Mouse (Mus musculus): ENCODE measurements around the gene Rnpepl1. TPM values are rescaled to one million over a fixed set of nuclear protein-coding genes. Genes with fewer than 3 reads are reported as not detected.

Rnpepl1 gene
- polyA plus RNA-seq, 1 experiment = 62.1 TPM

- H3K4me3 ChIP-seq (replicated peaks; ENCODE audit: control insufficient read depth, low read depth, low read length) = no peak overlapping the region
- 31% methylated on average over 2 of the region's 2 CpGs for WGBS
- H3K4me1 ChIP-seq (ENCODE audit: control insufficient read depth, insufficient read depth, low read length) = peaks cover 3% of the 10 kb centered on the region; the same call in 1 of the 2 replicates
- TF ChIP-seq CTCF (IDR thresholded peaks at IDR 0.05; ENCODE audit: control insufficient read depth, insufficient read depth, low read length) = no peak
- TF ChIP-seq POLR2A (IDR thresholded peaks at IDR 0.05; ENCODE audit: borderline replicate concordance, control insufficient read depth, low read depth, low read length) = no peak
- no peak overlapping the region for H3K27ac ChIP-seq (ENCODE audit: control insufficient read depth, insufficient read depth, low read depth, low read length, poor library complexity)
These were observed 25.4 kb downstream of the Rnpepl1 start for GRCm38 (mm10) chr1:92935977-92936376.

- TF ChIP-seq POLR2A (IDR thresholded peaks at IDR 0.05; ENCODE audit: borderline replicate concordance, control insufficient read depth, low read depth, low read length) (no peak), CTCF (IDR thresholded peaks at IDR 0.05; ENCODE audit: control insufficient read depth, insufficient read depth, low read length) (no peak)
- Histone ChIP-seq H3K27ac (ENCODE audit: control insufficient read depth, insufficient read depth, low read depth, low read length, poor library complexity) (no peak overlapping the region), H3K4me3 (replicated peaks; ENCODE audit: control insufficient read depth, low read depth, low read length) (no peak overlapping the region), H3K4me1 (ENCODE audit: control insufficient read depth, insufficient read depth, low read length) (peaks cover 3% of the 10 kb centered on the region; the same call in 1 of the 2 replicates)
- WGBS = 86% methylated on average over 3 of the region's 3 CpGs
These were observed 25.9 kb downstream of the Rnpepl1 start for GRCm38 (mm10) chr1:92936467-92936866.

GRCm38 (mm10) chr1:92937797-92938196 is 27.2 kb downstream of the Rnpepl1 start:
- H3K4me3 ChIP-seq (replicated peaks; ENCODE audit: control insufficient read depth, low read depth, low read length) = no peak overlapping the region
- no peak overlapping the region for H3K27ac ChIP-seq (ENCODE audit: control insufficient read depth, insufficient read depth, low read depth, low read length, poor library complexity)
- peaks cover 3% of the 10 kb centered on the region; the same call in 1 of the 2 replicates for H3K4me1 ChIP-seq (ENCODE audit: control insufficient read depth, insufficient read depth, low read length)
- 78% methylated on average over 3 of the region's 3 CpGs for WGBS
- no peak for TF ChIP-seq CTCF (IDR thresholded peaks at IDR 0.05; ENCODE audit: control insufficient read depth, insufficient read depth, low read length)
- no peak for TF ChIP-seq POLR2A (IDR thresholded peaks at IDR 0.05; ENCODE audit: borderline replicate concordance, control insufficient read depth, low read depth, low read length)

GRCm38 (mm10) chr1:92939746-92940145 is 29.2 kb downstream of the Rnpepl1 start:
- no peak overlapping the region for H3K27ac ChIP-seq (ENCODE audit: control insufficient read depth, insufficient read depth, low read depth, low read length, poor library complexity)
- TF ChIP-seq POLR2A (IDR thresholded peaks at IDR 0.05; ENCODE audit: borderline replicate concordance, control insufficient read depth, low read depth, low read length) = no peak
- TF ChIP-seq CTCF (IDR thresholded peaks at IDR 0.05; ENCODE audit: control insufficient read depth, insufficient read depth, low read length) = no peak
- H3K4me1 ChIP-seq (ENCODE audit: control insufficient read depth, insufficient read depth, low read length) = peaks cover 2% of the 10 kb centered on the region; the same call in 1 of the 2 replicates
- WGBS = 94% methylated on average over 4 of the region's 4 CpGs
- H3K4me3 ChIP-seq (replicated peaks; ENCODE audit: control insufficient read depth, low read depth, low read length) = no peak overlapping the region

- no peak for TF ChIP-seq CTCF (IDR thresholded peaks at IDR 0.05; ENCODE audit: control insufficient read depth, insufficient read depth, low read length)
- TF ChIP-seq POLR2A (IDR thresholded peaks at IDR 0.05; ENCODE audit: borderline replicate concordance, control insufficient read depth, low read depth, low read length) = no peak
- H3K27ac ChIP-seq (ENCODE audit: control insufficient read depth, insufficient read depth, low read depth, low read length, poor library complexity) = no peak overlapping the region
- WGBS = 86% methylated on average over 19 of the region's 19 CpGs
- no peaks in the 10 kb centered on the region for H3K4me1 ChIP-seq (ENCODE audit: control insufficient read depth, insufficient read depth, low read length)
- no peak overlapping the region for H3K4me3 ChIP-seq (replicated peaks; ENCODE audit: control insufficient read depth, low read depth, low read length)
These were observed 32.8 kb downstream of the Rnpepl1 start for GRCm38 (mm10) chr1:92943219-92943989.

- TF ChIP-seq CTCF (IDR thresholded peaks at IDR 0.05; ENCODE audit: control insufficient read depth, insufficient read depth, low read length) (no peak), POLR2A (IDR thresholded peaks at IDR 0.05; ENCODE audit: borderline replicate concordance, control insufficient read depth, low read depth, low read length) (no peak)
- H3K4me1 ChIP-seq (ENCODE audit: control insufficient read depth, insufficient read depth, low read length) = no peaks in the 10 kb centered on the region
- no peak overlapping the region for H3K27ac ChIP-seq (ENCODE audit: control insufficient read depth, insufficient read depth, low read depth, low read length, poor library complexity)
- H3K4me3 ChIP-seq (replicated peaks; ENCODE audit: control insufficient read depth, low read depth, low read length) = no peak overlapping the region
- WGBS = 86% methylated on average over 3 of the region's 3 CpGs
These were observed 37.4 kb downstream of the Rnpepl1 start for GRCm38 (mm10) chr1:92947966-92948365.

- H3K4me3 ChIP-seq (replicated peaks; ENCODE audit: control insufficient read depth, low read depth, low read length) = no peak overlapping the region
- H3K4me1 ChIP-seq (ENCODE audit: control insufficient read depth, insufficient read depth, low read length) = no peaks in the 10 kb centered on the region
- whole genome bisulfite sequencing = 63% methylated on average over 6 of the region's 6 CpGs
- no peak overlapping the region for H3K27ac ChIP-seq (ENCODE audit: control insufficient read depth, insufficient read depth, low read depth, low read length, poor library complexity)
- TF ChIP-seq POLR2A (IDR thresholded peaks at IDR 0.05; ENCODE audit: borderline replicate concordance, control insufficient read depth, low read depth, low read length) (no peak), CTCF (IDR thresholded peaks at IDR 0.05; ENCODE audit: control insufficient read depth, insufficient read depth, low read length) (peak; percentile 38; the same call in 1 of the 2 replicates)
These were observed 38.8 kb downstream of the Rnpepl1 start for GRCm38 (mm10) chr1:92949426-92949825.

GRCm38 (mm10) chr1:92950607-92951006 is 40.0 kb downstream of the Rnpepl1 start, which contains the start of gene Gpr35:
Gpr35 (plus strand) TSS chr1:92950865.
- Histone ChIP-seq H3K4me3 (replicated peaks; ENCODE audit: control insufficient read depth, low read depth, low read length) (no peak within 1 kb of the TSS), H3K27ac (ENCODE audit: control insufficient read depth, insufficient read depth, low read depth, low read length, poor library complexity) (no peak within 1 kb of the TSS), H3K4me1 (ENCODE audit: control insufficient read depth, insufficient read depth, low read length) (no peaks in the 10 kb centered on the region)
- TF ChIP-seq CTCF (IDR thresholded peaks at IDR 0.05; ENCODE audit: control insufficient read depth, insufficient read depth, low read length) = no peak
- TF ChIP-seq POLR2A (IDR thresholded peaks at IDR 0.05; ENCODE audit: borderline replicate concordance, control insufficient read depth, low read depth, low read length) = no peak
- WGBS = 72% methylated on average over 5 of the region's 5 CpGs

Measured in bone marrow, adult 2 months (tissue).